Mouse (Mus musculus): ENCODE data around the gene Cabp4. TPM values are rescaled to one million over a fixed set of nuclear protein-coding genes. Genes with fewer than 3 reads are reported as not detected.

The Cabp4 gene
- total RNA-seq, 2 experiments from 2014 or later, result not detected

DNA sequence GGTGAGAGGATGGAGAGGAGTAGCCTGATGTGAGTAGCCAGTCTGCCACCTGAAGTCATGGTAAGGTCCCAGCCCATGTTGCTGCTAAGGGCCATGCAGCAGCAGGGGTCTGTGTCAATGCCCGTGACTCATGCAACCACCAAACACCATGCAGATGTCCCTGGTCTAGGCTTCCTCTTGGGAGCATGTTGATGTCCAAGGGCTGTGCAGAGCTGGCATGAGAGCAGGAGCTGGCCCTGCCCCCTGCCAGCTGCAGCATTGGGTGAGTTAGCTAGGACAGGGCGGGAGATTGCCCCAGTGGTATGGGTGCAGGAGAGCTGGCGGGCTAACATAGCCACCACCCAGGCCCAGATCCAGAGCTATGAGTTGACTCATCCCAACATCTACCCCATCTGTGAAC lies 53.4 kb downstream of the Cabp4 start:
- no peak for DNase-seq
- intact Hi-C loops (cut with DNase I), result no loop called here

DNA sequence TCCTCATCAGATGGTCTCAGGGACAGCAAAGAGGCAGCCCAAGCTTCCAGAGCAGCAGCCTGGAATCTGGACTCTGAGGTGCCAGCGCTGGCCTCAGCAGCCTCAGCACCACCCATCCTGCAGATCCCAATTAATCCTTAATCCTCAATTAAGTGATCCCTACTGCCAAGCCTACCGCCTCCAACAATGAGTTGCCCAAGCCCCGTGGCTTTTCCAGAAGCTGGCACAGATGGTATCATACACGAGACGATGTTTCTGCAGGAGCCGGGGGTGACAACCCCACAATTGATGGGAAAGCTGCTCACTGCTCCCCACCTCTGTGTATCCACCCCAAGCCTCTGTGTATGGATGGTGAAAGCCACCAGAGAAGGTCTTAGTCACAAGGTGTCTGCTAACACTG lies 54.7 kb downstream of the Cabp4 start:
- intact Hi-C loops (cut with DNase I), result no loop called here
- no peak for DNase-seq

DNA sequence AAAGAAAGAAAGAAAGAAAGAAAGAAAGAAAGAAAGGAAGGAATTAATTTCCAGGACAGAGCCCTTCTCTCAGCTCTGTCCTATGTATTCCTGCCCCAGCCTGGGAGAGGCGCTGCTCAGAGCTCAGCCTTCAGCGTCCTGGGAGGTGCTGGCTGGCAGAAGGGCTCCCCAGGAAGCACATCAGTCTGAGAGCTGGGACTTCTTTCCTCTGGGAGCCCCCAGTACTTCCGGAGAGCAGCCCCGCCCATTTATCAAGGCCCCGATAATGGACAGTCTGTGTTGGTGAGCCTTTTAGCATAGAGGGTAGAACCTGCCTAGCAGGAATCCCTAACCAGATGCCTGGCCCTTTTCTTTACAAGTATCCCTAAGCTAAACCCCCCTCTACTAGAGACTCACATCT lies 55.7 kb downstream of the Cabp4 start:
- no peak for DNase-seq
- intact Hi-C loops (cut with DNase I), result no loop called here

DNA sequence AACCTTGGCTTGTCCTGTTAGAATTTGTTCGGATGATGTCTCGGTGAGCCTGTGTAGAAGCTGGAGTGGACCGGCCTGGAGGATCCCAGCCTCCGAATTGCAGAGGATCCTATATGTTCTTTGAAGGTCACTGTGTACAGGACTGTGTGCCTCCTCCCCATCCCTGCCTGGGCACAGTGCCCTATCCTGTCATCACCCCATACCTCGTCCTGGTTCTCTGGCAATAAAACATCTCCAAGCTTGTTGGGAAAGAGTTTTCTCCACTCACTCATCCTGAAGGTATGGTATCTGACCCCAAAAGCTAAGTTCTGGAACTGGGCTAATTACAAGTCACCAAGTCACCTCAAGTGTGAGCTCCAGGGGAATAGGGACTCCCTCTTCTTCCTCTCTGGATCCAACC lies 56.7 kb downstream of the Cabp4 start:
- intact Hi-C loops (cut with DNase I), result no loop called here
- DNase-seq, result peak in 1 of 2 experiments; percentile 20

DNA sequence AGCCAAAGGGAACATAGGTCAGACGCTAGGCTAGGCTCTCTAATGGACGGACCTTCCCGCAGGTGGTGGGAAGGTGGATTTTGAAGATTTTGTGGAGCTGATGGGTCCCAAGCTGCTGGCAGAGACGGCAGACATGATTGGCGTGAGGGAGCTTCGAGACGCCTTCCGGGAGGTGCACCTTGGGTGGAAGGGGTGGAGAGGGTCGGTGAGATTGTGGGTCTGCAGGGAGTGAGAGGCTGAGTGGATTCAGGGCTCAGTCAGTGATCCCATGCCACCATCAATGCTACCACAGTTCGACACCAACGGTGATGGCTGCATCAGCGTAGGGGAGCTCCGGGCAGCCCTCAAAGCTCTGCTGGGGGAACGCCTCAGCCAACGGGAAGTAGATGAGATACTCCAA lies 57.7 kb downstream of the Cabp4 start:
- no peak for DNase-seq
- intact Hi-C loops (cut with DNase I), result no loop called here

Other genes with a start within 250 kb of the Cabp4 start
- gene Tcirg1, start 236.9 kb downstream of the Cabp4 start, total RNA-seq (2021), result 10 to 100 TPM; 16.0 to 20.4 TPM
- gene Ndufs8, start 231.3 kb downstream of the Cabp4 start, total RNA-seq (2021), result 100 to 1,000 TPM; 438 to 441 TPM
- gene Aldh3b1, start 214.2 kb downstream of the Cabp4 start, total RNA-seq (2021), result 1 to 10 TPM; 2.6 to 3.2 TPM
- 10 to 100 TPM; 21.7 to 21.9 TPM for gene Unc93b1, start 208.8 kb downstream of the Cabp4 start, total RNA-seq (2021)
- under 1 TPM; 0.12 to 0.31 TPM for gene Aldh3b3, start 185.4 kb downstream of the Cabp4 start, total RNA-seq (2021)
- under 1 TPM; 0.57 to 0.59 TPM for gene Aldh3b2, start 171.7 kb downstream of the Cabp4 start, total RNA-seq (2021)
- gene Acy3, start 157.5 kb downstream of the Cabp4 start, total RNA-seq (2021), result 10 to 100 TPM; 11.7 to 15.2 TPM
- gene Tbx10, start 151.3 kb downstream of the Cabp4 start, total RNA-seq (2021), result not detected
- 10 to 100 TPM; 66.8 to 69.4 TPM for gene Nudt8, start 143.5 kb downstream of the Cabp4 start, total RNA-seq (2021)
- gene Gm49405, start 143.4 kb downstream of the Cabp4 start, total RNA-seq (2021), result 1 to 10 TPM; 2.0 to 2.6 TPM
- 10 to 100 TPM; 73.8 to 83.6 TPM for gene Doc2g, start 140.7 kb downstream of the Cabp4 start, total RNA-seq (2021)
- gene Ndufv1, start 131.2 kb downstream of the Cabp4 start, total RNA-seq (2021), result 1,000 to 10,000 TPM; 1,061 to 1,067 TPM
- gene Gstp1, start 106.0 kb downstream of the Cabp4 start, total RNA-seq (2021), result 100 to 1,000 TPM; 257 to 271 TPM
- 10 to 100 TPM; 80.8 to 90.7 TPM for gene Gstp2, start 98.0 kb downstream of the Cabp4 start, total RNA-seq (2021)
- not detected for gene Gstp3, start 84.5 kb downstream of the Cabp4 start, total RNA-seq (2021)
- gene Cabp2, start 62.5 kb downstream of the Cabp4 start, total RNA-seq (2021), result not detected
- 10 to 100 TPM; 24.2 to 27.5 TPM for gene Cdk2ap2, start 46.9 kb downstream of the Cabp4 start, total RNA-seq (2021)
- 10 to 100 TPM; 25.0 to 26.4 TPM for gene Pitpnm1, start 44.0 kb downstream of the Cabp4 start, total RNA-seq (2021)
- 10 to 100 TPM; 47.0 to 60.6 TPM for gene Aip, start 18.2 kb downstream of the Cabp4 start, total RNA-seq (2021)
- not detected for gene Gpr152, start 4.2 kb downstream of the Cabp4 start, total RNA-seq (2021)
- gene Coro1b, start 4.6 kb upstream of the Cabp4 start, total RNA-seq (2021), result 10 to 100 TPM; 61.9 to 70.9 TPM
- 1 to 10 TPM; 3.2 to 6.7 TPM for gene Ptprcap, start 9.6 kb upstream of the Cabp4 start, total RNA-seq (2021)
- 10 to 100 TPM; 21.6 to 23.6 TPM for gene Rps6kb2, start 19.3 kb upstream of the Cabp4 start, total RNA-seq (2021)
- gene Carns1, start 31.4 kb upstream of the Cabp4 start, total RNA-seq (2021), result 10 to 100 TPM; 36.1 to 43.3 TPM
- gene Tbc1d10c, start 47.3 kb upstream of the Cabp4 start, total RNA-seq (2021), result 1 to 10 TPM; 4.0 to 7.5 TPM
- gene Ppp1ca, start 48.0 kb upstream of the Cabp4 start, total RNA-seq (2021), result 100 to 1,000 TPM; 368 to 404 TPM
- 1 to 10 TPM; 4.7 to 5.0 TPM for gene Rad9a, start 57.6 kb upstream of the Cabp4 start, total RNA-seq (2021)
- 1 to 10 TPM; 1.6 to 2.0 TPM for gene Clcf1, start 70.2 kb upstream of the Cabp4 start, total RNA-seq (2021)
- gene AC109138.7, start 70.3 kb upstream of the Cabp4 start, total RNA-seq (2021), result not detected
- gene Pold4, start 87.9 kb upstream of the Cabp4 start, total RNA-seq (2021), result 10 to 100 TPM in 1 of 2 experiments, 1 to 10 TPM in 1; 9.5 to 10.8 TPM
- 1 to 10 TPM; 7.2 to 9.9 TPM for gene Ssh3, start 125.1 kb upstream of the Cabp4 start, total RNA-seq (2021)
- 1 to 10 TPM; 1.0 to 1.4 TPM for gene Ankrd13d, start 139.1 kb upstream of the Cabp4 start, total RNA-seq (2021)
- 10 to 100 TPM; 54.1 to 59.4 TPM for gene Grk2, start 162.2 kb upstream of the Cabp4 start, total RNA-seq (2021)

Data from heart, postnatal 14 days (tissue).